Mouse (Mus musculus): Measurements from ENCODE around the gene Cfap73.

Gene Cfap73

DNA sequence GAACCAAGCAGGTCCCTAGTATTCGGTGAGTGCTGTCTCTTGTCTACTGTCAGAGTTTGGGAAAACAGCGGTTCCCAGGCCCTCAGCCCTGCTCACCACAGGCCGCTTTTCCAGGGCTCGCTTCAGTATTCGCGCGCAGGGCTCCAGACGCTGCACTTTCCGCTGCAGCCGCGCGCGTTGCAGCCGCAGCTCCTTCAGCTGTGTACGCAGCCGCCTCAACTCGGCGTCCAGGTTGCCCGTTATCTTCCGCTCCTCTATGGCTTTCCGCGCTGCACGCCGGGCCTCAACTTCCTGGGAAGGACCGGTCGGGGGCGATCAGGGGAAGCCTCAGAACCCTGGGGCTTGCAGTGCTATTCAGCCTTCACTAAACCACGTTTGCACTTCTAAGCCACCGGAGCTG is 2.9 kb downstream of the Cfap73 start:
- peaks cover 6% of the 10 kb centered on the region; the same call in 1 of the 2 replicates for H3K36me3 ChIP-seq (ENCODE audit: control insufficient read depth, insufficient read depth, low read length, poor library complexity, severe bottlenecking)
- no peak for DNase-seq (ENCODE audit: low read depth, low spot score)
- H3K27me3 ChIP-seq (ENCODE audit: control insufficient read depth, insufficient read depth, low read length, poor library complexity, severe bottlenecking): no peaks in the 10 kb centered on the region

DNA sequence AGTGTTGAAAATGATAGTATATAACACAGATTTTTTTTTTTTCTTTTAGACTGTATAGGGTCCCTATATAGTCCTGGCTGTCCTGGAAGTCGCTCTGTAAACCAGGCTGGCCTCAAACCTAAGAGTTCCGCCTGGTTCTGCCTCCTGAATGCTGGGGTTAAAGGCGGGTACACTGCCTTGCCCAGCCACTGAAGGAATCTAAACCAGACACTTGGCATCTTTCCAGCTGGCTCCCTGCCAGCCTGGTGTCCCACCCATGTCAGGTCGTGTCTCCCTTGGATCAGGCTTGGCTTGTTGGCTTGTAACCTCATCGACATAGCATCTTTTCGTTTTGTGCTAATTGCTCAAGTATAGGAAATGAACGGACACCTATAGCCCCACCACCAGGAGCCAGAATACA is 5.4 kb downstream of the Cfap73 start:
- no peak for DNase-seq (ENCODE audit: low read depth, low spot score)

DNA sequence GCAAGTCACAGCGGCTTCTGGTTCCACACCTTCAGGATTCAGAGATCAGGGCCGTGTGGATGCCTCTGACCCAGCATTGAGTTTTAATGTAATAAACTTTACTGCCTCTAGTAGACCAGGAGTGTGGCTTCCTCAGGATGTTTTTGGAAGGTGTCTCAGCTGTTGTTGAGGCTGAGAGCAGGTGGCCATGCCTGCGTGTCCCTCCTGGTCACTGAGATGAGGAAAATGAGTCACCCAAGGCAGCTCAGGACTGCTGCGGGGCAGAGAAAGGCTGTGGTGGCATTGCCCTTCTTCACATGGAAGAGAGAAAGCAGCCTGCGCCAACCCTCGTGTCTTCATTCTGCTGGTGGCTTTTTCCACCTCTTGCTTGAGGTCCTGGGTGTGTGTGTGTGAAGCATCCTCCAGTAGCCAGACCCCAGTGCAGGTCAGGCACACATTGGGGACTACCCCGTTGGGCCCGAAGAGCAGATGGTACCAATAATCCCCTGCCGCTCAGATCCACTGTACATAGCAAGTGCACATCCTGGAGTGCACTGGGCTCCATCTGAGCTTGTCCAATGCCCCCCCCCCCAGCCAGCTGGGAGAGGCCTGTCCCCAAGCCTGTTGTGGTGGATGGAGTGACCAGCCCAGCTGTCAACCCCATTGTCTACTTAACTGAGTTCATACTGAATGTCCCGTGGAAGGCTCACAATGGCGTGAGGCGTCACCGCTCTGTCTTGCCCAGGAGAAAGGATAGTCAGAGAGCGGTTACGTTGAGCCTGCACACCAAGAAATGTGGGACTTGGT is 6.3 kb downstream of the Cfap73 start:
- peaks cover 21% of the 10 kb centered on the region for H3K36me3 ChIP-seq (ENCODE audit: control insufficient read depth, insufficient read depth, low read length, poor library complexity, severe bottlenecking)

More for the DNA sequence above, 5.4 kb downstream of the Cfap73 start:
- Histone ChIP-seq H3K36me3 (ENCODE audit: control insufficient read depth, insufficient read depth, low read length, poor library complexity, severe bottlenecking) (peaks cover 17% of the 10 kb centered on the region), H3K27me3 (ENCODE audit: control insufficient read depth, insufficient read depth, low read length, poor library complexity, severe bottlenecking) (no peaks in the 10 kb centered on the region)

DNA sequence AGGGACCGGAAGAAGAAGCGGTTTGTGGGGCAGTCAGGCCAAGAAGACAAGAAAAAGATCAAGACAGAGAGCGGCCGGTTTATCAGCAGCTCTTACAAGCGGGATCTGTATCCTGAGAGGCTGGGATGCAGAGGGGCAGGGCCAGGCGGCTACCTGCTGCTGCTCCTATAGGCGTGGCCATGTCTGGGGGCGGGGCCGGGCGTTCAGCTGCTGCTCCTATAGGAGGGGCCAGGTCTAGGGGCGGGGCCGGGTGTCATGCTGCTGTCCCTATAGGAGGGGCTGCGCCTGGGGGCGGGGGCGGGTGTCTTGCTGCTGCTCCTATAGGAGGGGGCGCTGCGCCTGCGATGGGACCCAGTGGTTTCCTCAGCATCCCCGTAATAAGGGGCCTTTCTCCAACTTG is 7.6 kb downstream of the Cfap73 start:
- peak; percentile 51 for DNase-seq (ENCODE audit: low read depth, low spot score)
- H3K27me3 ChIP-seq (ENCODE audit: control insufficient read depth, insufficient read depth, low read length, poor library complexity, severe bottlenecking): no peaks in the 10 kb centered on the region
- H3K36me3 ChIP-seq (ENCODE audit: control insufficient read depth, insufficient read depth, low read length, poor library complexity, severe bottlenecking): peaks cover 21% of the 10 kb centered on the region

More for the DNA sequence above, 6.3 kb downstream of the Cfap73 start:
- H3K27me3 ChIP-seq (ENCODE audit: control insufficient read depth, insufficient read depth, low read length, poor library complexity, severe bottlenecking): no peaks in the 10 kb centered on the region
- no peak for DNase-seq (ENCODE audit: low read depth, low spot score)

DNA sequence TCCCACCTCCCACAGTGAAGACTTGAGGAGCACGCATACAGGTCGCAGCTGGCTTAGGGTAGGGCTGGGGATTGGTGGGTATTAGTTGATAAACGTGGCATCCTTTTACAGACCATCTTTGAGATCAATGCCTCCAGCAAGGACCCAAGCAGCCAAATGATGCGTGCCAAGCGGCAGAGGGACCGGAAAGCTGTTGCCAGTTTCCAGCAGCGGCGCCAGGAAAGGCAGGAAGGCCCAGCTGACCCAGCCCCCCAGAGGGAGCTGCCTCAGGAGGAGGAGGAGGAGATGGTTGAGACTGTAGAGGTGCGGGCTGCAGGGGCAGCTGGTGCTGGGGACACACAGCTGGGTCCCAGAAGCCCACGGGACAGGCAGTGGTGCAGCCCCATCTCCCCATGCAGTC is 9.6 kb downstream of the Cfap73 start:
- no peak for DNase-seq (ENCODE audit: low read depth, low spot score)
- peaks cover 23% of the 10 kb centered on the region for H3K36me3 ChIP-seq (ENCODE audit: control insufficient read depth, insufficient read depth, low read length, poor library complexity, severe bottlenecking)
- H3K27me3 ChIP-seq (ENCODE audit: control insufficient read depth, insufficient read depth, low read length, poor library complexity, severe bottlenecking): no peaks in the 10 kb centered on the region

DNA sequence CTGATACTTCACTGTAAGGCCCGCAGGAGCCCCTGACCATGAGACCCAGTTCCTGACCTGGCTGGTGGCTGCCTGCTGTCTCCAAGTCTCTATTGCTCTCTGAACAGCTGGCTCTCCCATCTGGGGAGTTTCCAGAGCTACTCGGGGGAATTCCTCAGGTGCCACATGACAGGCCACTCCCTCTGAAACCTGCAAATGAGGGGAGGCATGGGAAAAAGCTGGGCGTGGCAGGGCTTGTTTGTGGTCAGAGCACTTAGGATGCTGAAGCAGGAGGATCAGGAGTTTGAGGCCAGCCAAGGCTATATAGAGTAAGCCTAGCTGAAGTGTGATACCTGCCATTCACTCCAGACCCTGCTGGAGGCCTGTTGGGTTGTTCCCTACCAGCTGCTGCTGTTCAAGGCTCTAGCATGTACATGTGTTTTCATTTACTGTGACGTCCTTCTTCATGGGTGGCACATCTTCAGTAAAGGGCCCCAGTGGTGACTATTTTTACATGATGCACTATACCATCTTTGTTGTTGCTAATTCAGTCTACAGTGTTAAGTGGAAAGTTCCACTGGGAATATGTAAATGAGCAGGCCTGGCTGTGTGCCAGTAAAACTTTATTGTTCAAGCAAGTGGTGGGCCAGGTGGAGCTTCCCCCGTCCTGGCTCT is 11.7 kb downstream of the Cfap73 start:
- H3K36me3 ChIP-seq (ENCODE audit: control insufficient read depth, insufficient read depth, low read length, poor library complexity, severe bottlenecking): peaks cover 30% of the 10 kb centered on the region
- DNase-seq (ENCODE audit: low read depth, low spot score): peak; percentile 83
- H3K27me3 ChIP-seq (ENCODE audit: control insufficient read depth, insufficient read depth, low read length, poor library complexity, severe bottlenecking): no peaks in the 10 kb centered on the region

DNA sequence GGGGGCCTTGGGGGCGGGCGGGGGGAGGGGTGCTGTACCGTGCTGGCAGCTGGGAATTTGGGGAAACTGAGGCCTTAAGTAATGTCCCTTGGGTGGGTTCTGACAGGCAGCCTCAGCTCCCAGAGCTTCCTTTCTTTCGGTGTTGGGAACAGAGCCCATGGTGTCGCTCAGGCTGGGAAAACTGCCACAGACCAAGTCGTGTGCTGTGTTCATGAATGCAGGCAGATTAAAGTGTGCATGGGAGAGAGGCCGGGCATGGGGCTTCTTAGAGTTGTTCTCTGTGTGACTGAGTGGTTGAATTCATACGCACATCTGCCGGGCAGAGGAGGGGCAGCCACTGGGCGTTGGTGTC is 12.2 kb downstream of the Cfap73 start:
- Histone ChIP-seq H3K27me3 (ENCODE audit: control insufficient read depth, insufficient read depth, low read length, poor library complexity, severe bottlenecking) (no peaks in the 10 kb centered on the region), H3K36me3 (ENCODE audit: control insufficient read depth, insufficient read depth, low read length, poor library complexity, severe bottlenecking) (peaks cover 26% of the 10 kb centered on the region)
- DNase-seq (ENCODE audit: low read depth, low spot score): no peak

DNA sequence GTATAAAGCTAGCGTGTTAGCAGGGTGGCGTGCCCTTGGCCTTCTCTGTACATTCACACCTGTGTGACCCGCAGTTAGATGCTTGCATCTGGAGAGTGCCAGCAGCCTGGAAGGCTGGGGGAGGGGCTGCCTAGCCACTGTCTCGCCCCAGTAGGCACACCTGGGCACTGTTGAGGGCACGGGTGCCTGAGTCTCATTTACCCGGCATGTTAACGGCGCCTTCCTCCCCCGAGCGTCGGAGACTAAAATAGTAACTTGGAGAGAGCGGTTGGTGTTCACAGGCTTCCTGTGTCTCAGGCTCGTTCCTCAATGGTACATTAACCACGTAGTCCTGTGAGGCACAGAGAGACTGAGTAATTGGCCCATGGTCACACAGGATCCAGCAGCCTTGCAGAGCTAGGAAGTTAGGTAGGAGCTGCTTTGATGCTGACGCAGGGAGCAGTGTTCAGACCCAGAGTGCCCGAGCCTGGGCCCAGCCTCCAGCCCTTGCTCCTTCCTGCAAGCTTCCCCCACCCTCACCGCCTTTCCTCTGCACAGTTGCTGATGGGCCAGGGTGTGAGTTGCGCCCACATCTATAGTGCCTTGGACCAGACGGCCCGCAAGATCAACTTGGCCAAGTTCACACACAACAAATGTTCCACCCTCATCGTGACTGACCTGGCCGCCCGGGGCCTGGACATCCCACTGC is 12.8 kb downstream of the Cfap73 start:
- Histone ChIP-seq H3K36me3 (ENCODE audit: control insufficient read depth, insufficient read depth, low read length, poor library complexity, severe bottlenecking) (peaks cover 25% of the 10 kb centered on the region), H3K27me3 (ENCODE audit: control insufficient read depth, insufficient read depth, low read length, poor library complexity, severe bottlenecking) (no peaks in the 10 kb centered on the region)
- DNase-seq (ENCODE audit: low read depth, low spot score): peak; percentile 89

DNA sequence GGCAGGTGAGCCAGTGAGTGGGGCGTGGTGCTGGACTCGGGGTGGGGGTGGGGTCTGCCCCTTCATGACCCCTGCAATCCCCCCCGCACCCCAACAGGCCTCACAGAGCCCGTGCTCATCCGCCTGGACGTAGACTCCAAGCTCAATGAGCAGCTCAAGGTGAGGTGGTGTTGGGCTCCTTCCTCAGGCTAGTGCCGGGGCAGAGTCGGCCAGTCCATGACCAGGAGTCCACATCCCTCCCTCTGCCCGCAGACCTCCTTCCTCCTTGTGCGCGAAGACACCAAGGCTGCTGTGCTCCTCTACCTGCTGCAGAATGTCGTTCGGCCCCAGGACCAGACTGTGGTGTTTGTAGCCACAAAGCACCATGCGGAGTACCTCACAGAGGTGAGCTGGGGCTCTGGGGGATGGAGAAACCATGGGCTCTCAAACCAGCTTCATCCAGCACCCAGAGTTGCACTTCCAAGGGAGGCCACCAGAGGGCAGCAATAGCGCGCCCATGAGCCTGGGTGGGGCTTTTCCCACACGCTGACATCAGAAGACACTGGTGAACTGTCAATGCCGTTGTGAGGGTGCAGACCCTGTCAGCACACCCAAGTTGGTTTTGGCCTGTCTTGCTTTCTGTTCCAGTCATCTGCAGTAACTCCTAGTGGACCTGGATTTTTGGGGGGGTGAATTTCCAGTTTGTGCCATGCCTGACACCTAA is 13.5 kb downstream of the Cfap73 start:
- Histone ChIP-seq H3K27me3 (ENCODE audit: control insufficient read depth, insufficient read depth, low read length, poor library complexity, severe bottlenecking) (no peaks in the 10 kb centered on the region), H3K36me3 (ENCODE audit: control insufficient read depth, insufficient read depth, low read length, poor library complexity, severe bottlenecking) (peaks cover 25% of the 10 kb centered on the region)
- DNase-seq (ENCODE audit: low read depth, low spot score): peak; percentile 94

DNA sequence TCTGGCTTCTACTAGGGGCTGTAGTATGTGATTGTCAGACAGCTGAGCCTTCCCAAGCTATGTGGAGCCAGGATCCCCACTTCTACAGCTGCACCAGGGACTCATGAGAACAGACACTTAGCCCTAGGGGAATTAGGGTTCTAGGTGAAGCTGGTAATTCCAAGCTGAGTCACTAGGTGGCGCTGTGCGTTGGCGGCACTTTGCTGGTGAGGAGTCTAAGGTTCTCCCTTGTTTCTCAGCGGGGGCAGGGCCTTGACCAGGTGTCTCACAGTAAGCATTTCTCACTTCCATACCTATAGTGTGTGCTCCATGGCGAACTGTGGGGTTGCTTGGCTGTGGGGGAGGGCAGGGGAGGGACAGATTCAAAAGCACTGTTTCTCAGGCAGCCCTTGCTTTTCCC is 14.8 kb downstream of the Cfap73 start:
- peak; percentile 90 for DNase-seq (ENCODE audit: low read depth, low spot score)
- Histone ChIP-seq H3K36me3 (ENCODE audit: control insufficient read depth, insufficient read depth, low read length, poor library complexity, severe bottlenecking) (peaks cover 16% of the 10 kb centered on the region), H3K27me3 (ENCODE audit: control insufficient read depth, insufficient read depth, low read length, poor library complexity, severe bottlenecking) (no peaks in the 10 kb centered on the region)

DNA sequence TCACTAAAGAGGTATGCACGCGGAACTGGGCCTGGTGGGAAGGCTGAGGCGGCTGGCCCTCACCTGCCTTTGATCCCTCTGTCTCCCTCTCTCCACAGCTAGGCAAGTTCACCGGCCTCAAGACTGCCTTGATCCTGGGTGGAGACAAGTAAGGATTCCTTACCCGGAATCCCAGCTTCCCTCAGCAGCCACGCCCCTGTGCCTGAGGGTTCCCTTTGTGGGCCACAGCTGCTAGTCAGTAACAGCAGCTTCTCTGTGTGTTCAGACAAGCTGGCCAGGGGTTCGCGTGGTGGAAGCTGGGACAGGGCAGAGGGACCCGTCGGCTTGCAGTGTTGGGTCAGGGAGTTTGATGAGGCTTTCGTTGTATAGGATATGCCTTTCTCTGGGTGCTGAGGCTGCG is 15.3 kb downstream of the Cfap73 start:
- DNase-seq (ENCODE audit: low read depth, low spot score): no peak
- H3K36me3 ChIP-seq (ENCODE audit: control insufficient read depth, insufficient read depth, low read length, poor library complexity, severe bottlenecking): peaks cover 16% of the 10 kb centered on the region

DNA sequence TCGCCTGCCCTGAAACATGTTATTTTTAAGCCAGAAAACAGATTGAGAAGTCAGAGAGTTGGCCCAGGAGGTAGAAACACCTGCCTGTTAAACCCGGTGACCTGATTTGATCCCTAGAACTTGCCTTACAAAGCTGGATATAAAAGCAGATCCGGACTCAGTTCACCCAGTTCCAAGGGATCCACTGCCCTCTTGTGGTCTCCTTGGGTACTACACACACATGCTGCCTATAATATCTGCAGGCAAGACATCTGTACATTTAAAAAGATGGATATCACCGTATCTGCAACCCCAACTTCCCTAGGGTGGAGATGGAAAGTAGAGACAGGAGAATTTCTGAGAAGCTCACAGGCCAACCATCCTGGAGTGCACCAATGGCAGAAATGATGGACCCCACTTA is 18.1 kb downstream of the Cfap73 start:
- peak; percentile 74 for DNase-seq (ENCODE audit: low read depth, low spot score)
- Histone ChIP-seq H3K27me3 (ENCODE audit: control insufficient read depth, insufficient read depth, low read length, poor library complexity, severe bottlenecking) (no peaks in the 10 kb centered on the region), H3K36me3 (ENCODE audit: control insufficient read depth, insufficient read depth, low read length, poor library complexity, severe bottlenecking) (peaks cover 11% of the 10 kb centered on the region)

More for the DNA sequence above, 15.3 kb downstream of the Cfap73 start:
- no peaks in the 10 kb centered on the region for H3K27me3 ChIP-seq (ENCODE audit: control insufficient read depth, insufficient read depth, low read length, poor library complexity, severe bottlenecking)

DNA sequence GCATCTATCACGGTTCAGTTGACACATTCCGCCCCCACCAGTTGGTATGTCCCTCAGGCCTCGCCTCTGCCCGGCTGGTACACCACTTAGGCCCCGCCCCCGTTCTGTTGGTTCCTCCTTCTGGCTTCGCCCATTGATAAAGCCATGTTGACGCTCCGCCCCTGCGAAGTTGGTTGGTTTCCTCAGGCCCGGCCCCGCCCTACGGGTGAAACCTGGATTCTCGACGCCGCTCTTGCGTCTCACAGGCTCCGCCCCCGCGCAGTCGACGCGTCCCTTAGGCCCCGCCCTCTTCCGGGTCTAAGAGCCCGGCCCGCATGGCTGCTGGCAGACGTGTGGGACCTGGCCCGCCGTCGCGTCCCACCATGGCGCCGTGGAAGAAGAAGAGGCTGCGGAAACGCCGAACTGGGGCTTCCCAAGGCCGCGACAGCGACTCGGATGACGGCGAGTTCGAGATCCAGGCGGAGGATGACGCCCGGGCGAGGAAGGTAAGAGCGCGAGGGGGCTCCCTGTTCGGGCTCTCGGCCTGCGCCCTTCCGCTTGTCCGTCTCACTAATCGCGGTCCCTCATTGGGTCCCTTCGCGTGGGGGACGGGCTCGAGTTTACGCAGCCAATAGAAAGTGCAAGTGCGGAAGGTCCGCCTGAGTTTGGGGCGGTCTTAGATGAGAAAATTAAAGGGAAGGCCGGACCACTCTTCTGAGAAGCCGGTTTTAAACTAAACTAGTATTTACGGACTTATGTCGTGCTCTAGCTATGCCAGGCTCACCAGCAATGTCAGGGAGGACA is 21.0 kb downstream of the Cfap73 start:
- Histone ChIP-seq H3K36me3 (ENCODE audit: control insufficient read depth, insufficient read depth, low read length, poor library complexity, severe bottlenecking) (0 out of 2 replicates have a peak, but pooled peaks cover 3% of the 10 kb centered on the region), H3K27me3 (ENCODE audit: control insufficient read depth, insufficient read depth, low read length, poor library complexity, severe bottlenecking) (no peaks in the 10 kb centered on the region)
- peak; percentile 100 for DNase-seq (ENCODE audit: low read depth, low spot score)

DNA sequence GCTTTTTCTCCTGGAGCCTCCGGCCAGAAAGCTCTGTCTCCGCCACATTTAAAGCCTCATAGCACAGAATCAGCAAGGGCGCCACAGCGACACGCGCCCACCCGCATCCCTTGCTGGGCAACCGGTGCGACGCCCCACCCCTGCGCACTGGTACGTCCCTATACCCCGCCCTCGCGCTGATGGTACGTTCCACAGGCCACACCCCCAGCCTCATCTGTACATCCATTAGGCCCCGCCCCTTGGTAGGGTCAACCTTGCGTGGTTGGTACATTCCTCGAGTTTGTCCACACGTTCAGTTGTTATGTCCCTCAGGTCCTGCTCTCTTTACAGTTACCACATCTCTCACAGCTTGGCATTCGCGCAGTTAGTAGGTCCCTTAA is 21.6 kb downstream of the Cfap73 start, which contains the start of the genes Rita1 and Ddx54:
Gene Rita1 (minus strand): TSS at position 148 of the 380 bp plus-strand sequence.
Gene Ddx54 (plus strand): TSS at position 298 of the 380 bp plus-strand sequence.
- Histone ChIP-seq H3K36me3 (ENCODE audit: control insufficient read depth, insufficient read depth, low read length, poor library complexity, severe bottlenecking) (0 out of 2 replicates have a peak, but pooled peaks cover 2% of the 10 kb centered on the region), H3K27me3 (ENCODE audit: control insufficient read depth, insufficient read depth, low read length, poor library complexity, severe bottlenecking) (no peaks in the 10 kb centered on the region)
- peak; percentile 97 for DNase-seq (ENCODE audit: low read depth, low spot score)

Measured in splenic B cell, adult 2 months (primary cell).